In genomic region chr2:105688011-105688410, GRCm38 (mm10) we compare ENCODE assay signal across 10 mouse cellular contexts. TPM values are rescaled to one million over a fixed set of nuclear protein-coding genes. Genes with fewer than 3 reads are reported as not detected.
DNase-seq lines count a peak whose midpoint lies in the region; ATAC-seq lines count a peak whose summit lies in the region.
"Had no signal": no experiment of that assay in that cellular context is flagged by ENCODE, and none has a peak within 500 bp of the region (broad histone marks: within the 10 kb centered on the region; RNA-seq: fewer than 3 reads in every experiment).

No protein-coding gene starts in this region.

- H3K36me3 ChIP-seq in megakaryocyte, embryonic 14.5 days (replicated peaks; ENCODE audit: low read length): no peaks in the 10 kb centered on the region
- H3K36me3 ChIP-seq in liver, embryonic 12.5 days: no peaks in the 10 kb centered on the region
- H3K36me3 ChIP-seq in stomach, embryonic 16.5 days (ENCODE audit: control insufficient read depth, insufficient read depth, low read length): no peaks in the 10 kb centered on the region

- ATAC-seq in megakaryocyte, adult 5-6 weeks (ENCODE audit: poor library complexity, severe bottlenecking): no peak
- no peak for ATAC-seq in liver, embryonic 12.5 days
- ATAC-seq in stomach, embryonic 16.5 days (ENCODE audit: insufficient read depth, low FRiP score): no peak

- peak overlapping the region; percentile 62 for H3K4me3 ChIP-seq in megakaryocyte, embryonic 14.5 days (replicated peaks)
- H3K4me3 ChIP-seq in liver, embryonic 12.5 days: 0 out of 2 replicates have a peak overlapping the region, but pooled peaks have one; percentile 8
- no peak overlapping the region; the same call in 1 of the 2 replicates for H3K4me3 ChIP-seq in stomach, embryonic 16.5 days (replicated peaks; ENCODE audit: low read length)

- peak; percentile 57 to 69 for DNase-seq in cerebellum, postnatal 10 days
- DNase-seq in cerebellum, adult 9-11 months: no peak
- DNase-seq in adrenal gland, adult 8-10 months: no peak
- no peak for DNase-seq in spleen, adult 18-20 months

- peaks cover 96% of the 10 kb centered on the region for H3K27me3 ChIP-seq in megakaryocyte, embryonic 14.5 days (replicated peaks)
- H3K27me3 ChIP-seq in liver, embryonic 12.5 days (replicated peaks): peaks cover 97% of the 10 kb centered on the region
- H3K27me3 ChIP-seq in stomach, embryonic 16.5 days (ENCODE audit: control insufficient read depth, insufficient read depth, low read length): peaks cover 76% of the 10 kb centered on the region

- peaks cover 37% of the 10 kb centered on the region for H3K4me1 ChIP-seq in megakaryocyte, embryonic 14.5 days
- no peaks in the 10 kb centered on the region; the same call in 1 of the 2 replicates for H3K4me1 ChIP-seq in liver, embryonic 12.5 days
- no peaks in the 10 kb centered on the region for H3K4me1 ChIP-seq in stomach, embryonic 16.5 days (ENCODE audit: control insufficient read depth, insufficient read depth, low read length)

- H3K4me2 ChIP-seq in liver, embryonic 12.5 days: peak overlapping the region; percentile 30
- peak overlapping the region; percentile 30; the same call in 1 of the 2 replicates for H3K4me2 ChIP-seq in stomach, embryonic 16.5 days (ENCODE audit: low read depth, low read length)

- 2% methylated on average over 17 of the region's 17 CpGs for WGBS in liver, embryonic 12.5 days (ENCODE audit: insufficient replicate concordance)
- WGBS in stomach, embryonic 16.5 days: 2% methylated on average over 17 of the region's 17 CpGs

- no peak overlapping the region for H3K9ac ChIP-seq in liver, embryonic 12.5 days
- no peak overlapping the region for H3K9ac ChIP-seq in stomach, embryonic 16.5 days (ENCODE audit: low read length)

- no peak overlapping the region for H3K27ac ChIP-seq in liver, embryonic 12.5 days
- H3K27ac ChIP-seq in stomach, embryonic 16.5 days (ENCODE audit: low read length): no peak overlapping the region

- peaks cover 12% of the 10 kb centered on the region for H3K9me3 ChIP-seq in megakaryocyte, embryonic 14.5 days
- H3K9me3 ChIP-seq in liver, embryonic 12.5 days (replicated peaks): no peaks in the 10 kb centered on the region
- no peaks in the 10 kb centered on the region for H3K9me3 ChIP-seq in stomach, embryonic 16.5 days (replicated peaks; ENCODE audit: control insufficient read depth, low read length)

RNA-seq across cellular contexts. Expression of gene Pax6, which starts 19.3 kb away (rescaled TPM):
- 0.15 TPM in 1 of 2 replicates, not detected in the other for polyA plus RNA-seq in megakaryocyte, embryonic 14.5 days (2012; ENCODE audit: insufficient read depth, low replicate concordance)
- total RNA-seq in megakaryocyte, adult 5-6 weeks (2015): not detected in 2 replicates
- not detected in 2 replicates for total RNA-seq in megakaryocyte, adult 5-6 weeks (2017)
- 0.05 TPM in 1 of 2 replicates, not detected in the other for polyA plus RNA-seq in liver, embryonic 12.5 days (2016; fragmentation: Nextera tagmentation; extraction: Ambion mirVana)
- polyA plus RNA-seq in stomach, embryonic 16.5 days (2015; fragmentation: Nextera tagmentation; extraction: Ambion mirVana): 1.4 and 1.7 TPM in 2 replicates
- not detected for total RNA-seq in adrenal gland, adult 8-10 months (2022)
- total RNA-seq: adrenal gland, postnatal 36 days; neutrophil, adult 5-6 weeks had no signal

Comparison
In these comparisons a context has a peak if more than half of its experiments do, and no peak if none do; other contexts are left out.
1. DNase-seq: peak in cerebellum, postnatal 10 days (2 of 2); none in cerebellum, adult 9-11 months (single experiment), adrenal gland, adult 8-10 months (single experiment) and spleen, adult 18-20 months (0 of 2).